Mouse (Mus musculus) cerebellum, adult 2 months (tissue): Measurements from ENCODE around the gene Iqcd.

Source experiments
- CTCF ChIP-seq: fragments of 200-500 bp; IDR thresholded peaks from 2 replicates; pipeline ENCODE4 v1.5.1; 2011; ENCODE audit warnings: low read depth, mild to moderate bottlenecking, control low read depth, low read length, moderate library complexity, borderline replicate concordance; ENCODE audit not compliant: insufficient read depth
- POLR2A ChIP-seq: fragments of 200-500 bp; IDR thresholded peaks from 2 replicates; pipeline ENCODE4 v1.6.1; 2011; ENCODE audit warnings: low read length, control low read depth, borderline replicate concordance; ENCODE audit not compliant: insufficient read depth

DNA sequence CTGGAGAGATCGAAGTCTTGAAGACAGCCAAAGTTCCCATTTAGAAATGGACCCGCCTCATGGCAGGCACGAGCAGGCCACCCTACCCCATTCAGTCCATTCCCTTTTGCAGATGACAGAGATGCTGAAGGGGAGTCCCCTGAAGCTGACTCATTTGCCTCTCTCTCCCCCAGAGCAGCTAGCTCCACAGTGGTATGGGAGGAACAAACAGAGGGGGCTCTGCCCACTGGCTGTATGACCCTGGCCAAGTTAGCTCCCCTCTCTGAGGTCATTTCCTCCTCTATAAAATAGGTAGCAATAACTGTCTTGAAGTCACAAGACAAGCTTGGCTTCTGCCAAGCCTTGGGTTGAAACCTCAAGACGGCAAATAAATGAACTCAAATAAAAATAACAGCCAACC is 5.3 kb upstream of the Iqcd start:
- no peak for TF ChIP-seq CTCF
- no peak for TF ChIP-seq POLR2A
